Mouse (Mus musculus) cerebellum, adult 2 months (tissue): ENCODE data around the gene Atg2a.
A peak's percentile ranks its signal among the peaks of the same experiment; 100 is the strongest.

Source experiments
- CTCF ChIP-seq: fragments of 200-500 bp; IDR thresholded peaks from 2 replicates; pipeline ENCODE4 v1.5.1; 2011; ENCODE audit warnings: low read depth, mild to moderate bottlenecking, control low read depth, low read length, moderate library complexity, borderline replicate concordance; ENCODE audit not compliant: insufficient read depth
- POLR2A ChIP-seq: fragments of 200-500 bp; IDR thresholded peaks from 2 replicates; pipeline ENCODE4 v1.6.1; 2011; ENCODE audit warnings: low read length, control low read depth, borderline replicate concordance; ENCODE audit not compliant: insufficient read depth

DNA sequence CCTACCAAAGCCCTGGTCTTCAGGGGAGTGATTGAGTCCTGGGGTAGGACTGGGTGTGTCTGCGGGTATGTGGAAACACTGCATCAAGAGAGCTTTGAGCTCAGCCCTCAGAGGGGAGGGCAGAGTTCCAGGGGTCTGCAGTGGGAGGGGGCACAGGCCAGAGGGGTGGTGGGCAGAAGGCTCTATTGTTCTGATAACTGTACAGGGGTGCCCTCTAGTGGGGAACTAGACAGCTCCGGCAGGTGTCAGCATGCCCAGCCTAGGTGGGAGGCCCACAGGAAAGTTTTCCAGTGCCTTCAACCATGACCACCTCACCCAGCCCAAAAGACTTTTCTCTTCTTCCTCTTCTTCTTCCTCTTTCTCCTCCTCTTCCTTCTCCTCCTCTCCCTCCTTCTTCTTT, 19.0 kb downstream of the Atg2a start:
- TF ChIP-seq CTCF: peak; percentile 54; the same call in 1 of the 2 replicates
- TF ChIP-seq POLR2A: no peak
